ENCODE assay signal across 37 mouse cellular contexts in the genomic region with DNA sequence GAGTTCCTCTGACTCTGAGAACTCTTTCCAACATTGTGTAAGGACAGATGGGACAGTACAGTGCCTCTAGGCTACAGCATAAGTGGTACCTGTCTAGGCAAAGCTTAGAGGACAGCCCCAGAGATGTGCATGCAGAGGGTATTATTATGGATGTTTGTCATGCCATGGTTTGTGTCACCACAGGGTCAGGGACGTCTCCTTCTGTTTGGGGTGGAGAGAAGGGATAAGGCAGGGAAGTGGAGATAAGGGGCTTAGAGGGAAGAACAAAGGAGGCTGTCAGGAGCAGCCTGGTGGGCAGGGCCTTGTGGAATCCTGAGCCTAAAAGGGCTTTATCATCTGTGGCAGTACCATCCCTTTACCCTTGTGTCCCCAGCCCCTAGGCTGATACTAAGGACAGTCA. TPM values are rescaled to one million over a fixed set of nuclear protein-coding genes. Genes with fewer than 3 reads are reported as not detected.
"Had no signal": no experiment of that assay in that cellular context is flagged by ENCODE, and none has a peak within 500 bp of the region (broad histone marks: within the 10 kb centered on the region; RNA-seq: fewer than 3 reads in every experiment).

A gene (plus strand): TSS at position 301 of the 400 bp plus-strand sequence.

- H3K27me3 ChIP-seq: heart, embryonic 12.5 days; hindbrain, embryonic 12.5 days; intestine, embryonic 15.5 days; limb, embryonic 12.5 days had no signal

- H3K9me3 ChIP-seq: heart, embryonic 12.5 days; hindbrain, embryonic 10.5 days; hindbrain, embryonic 12.5 days; intestine, embryonic 15.5 days; limb, embryonic 10.5 days; limb, embryonic 12.5 days had no signal

- H3K36me3 ChIP-seq: heart, embryonic 12.5 days; hindbrain, embryonic 10.5 days; hindbrain, embryonic 12.5 days; intestine, embryonic 15.5 days; limb, embryonic 10.5 days; limb, embryonic 12.5 days had no signal

- H3K4me1 ChIP-seq: heart, embryonic 12.5 days; hindbrain, embryonic 10.5 days; hindbrain, embryonic 12.5 days; intestine, embryonic 15.5 days; limb, embryonic 10.5 days; limb, embryonic 12.5 days had no signal

- DNase-seq: gastrocnemius, adult 2 months; gastrocnemius, postnatal 10 days; gastrocnemius, postnatal 25 days; heart, adult 2 months; heart, postnatal 10 days; heart, postnatal 4 days; kidney, adult 18-20 months; kidney, adult 8-10 months; kidney, postnatal 10 days; kidney, postnatal 25 days; kidney, postnatal 4 days; liver had no signal

- ATAC-seq: hindbrain, embryonic 16.5 days; inflammation-experienced regulatory T-cells, adult 6 months; intestine, embryonic 15.5 days; intestine, postnatal 0 days had no signal

- H3K27ac ChIP-seq: gastrocnemius, adult 2 months; heart, adult 2 months; hindbrain, embryonic 10.5 days; hindbrain, embryonic 12.5 days; hindbrain, embryonic 14.5 days; intestine, embryonic 15.5 days; layer of hippocampus, adult 2 months; left cerebral cortex, adult 2 months; limb, embryonic 10.5 days; limb, embryonic 12.5 days had no signal

- H3K4me2 ChIP-seq: heart, embryonic 12.5 days; hindbrain, embryonic 12.5 days; hindbrain, embryonic 14.5 days; intestine, embryonic 15.5 days; limb, embryonic 12.5 days had no signal

- H3K9ac ChIP-seq: heart, embryonic 12.5 days; hindbrain, embryonic 12.5 days; hindbrain, embryonic 14.5 days; intestine, embryonic 15.5 days; limb, embryonic 12.5 days had no signal

- H3K4me3 ChIP-seq: gastrocnemius, adult 2 months; heart, adult 2 months; heart, embryonic 12.5 days; hindbrain, embryonic 10.5 days; hindbrain, embryonic 12.5 days; intestine, embryonic 15.5 days; layer of hippocampus, adult 2 months; left cerebral cortex, adult 2 months; limb, embryonic 10.5 days; limb, embryonic 12.5 days had no signal

RNA-seq across cellular contexts. Expression of the gene that starts here (rescaled TPM):
- total RNA-seq: gastrocnemius, adult 2 months; gastrocnemius, postnatal 10 days; gastrocnemius, postnatal 25 days; gastrocnemius, postnatal 4 days; granulocyte monocyte progenitor cell, adult 5-6 weeks; heart, adult 2 months; heart, postnatal 10 days; heart, postnatal 25 days; heart, postnatal 4 days; layer of hippocampus, adult 2 months; layer of hippocampus, postnatal 10 days; layer of hippocampus, postnatal 25 days; left cerebral cortex, adult 2 months; left cerebral cortex, postnatal 14 days; left cerebral cortex, postnatal 36 days had no signal
- polyA plus RNA-seq: frontal cortex, adult 2 months; heart, adult 2 months; heart, embryonic 12.5 days; heart, embryonic 14.5 days; heart, embryonic 16.5 days; hindbrain, embryonic 10.5 days; hindbrain, embryonic 12.5 days; hindbrain, embryonic 14.5 days; hindbrain, embryonic 16.5 days; inflammation-experienced regulatory T-cells, adult 6 months; intestine, embryonic 15.5 days; intestine, postnatal 0 days; kidney, embryonic 14.5 days; kidney, embryonic 16.5 days; limb, embryonic 10.5 days; limb, embryonic 12.5 days; limb, embryonic 14.5 days had no signal
